Mouse (Mus musculus): ENCODE data around the gene Iqck. TPM values are rescaled to one million over a fixed set of nuclear protein-coding genes. Genes with fewer than 3 reads are reported as not detected.

The Iqck gene
- 0.91 TPM for polyA plus RNA-seq (2015; fragmentation: Illumina TruSeq; extraction: RNeasy Lipid Tissue Mini Kit (QIAGEN cat#74804); ENCODE audit: insufficient read depth, low replicate concordance)

DNA sequence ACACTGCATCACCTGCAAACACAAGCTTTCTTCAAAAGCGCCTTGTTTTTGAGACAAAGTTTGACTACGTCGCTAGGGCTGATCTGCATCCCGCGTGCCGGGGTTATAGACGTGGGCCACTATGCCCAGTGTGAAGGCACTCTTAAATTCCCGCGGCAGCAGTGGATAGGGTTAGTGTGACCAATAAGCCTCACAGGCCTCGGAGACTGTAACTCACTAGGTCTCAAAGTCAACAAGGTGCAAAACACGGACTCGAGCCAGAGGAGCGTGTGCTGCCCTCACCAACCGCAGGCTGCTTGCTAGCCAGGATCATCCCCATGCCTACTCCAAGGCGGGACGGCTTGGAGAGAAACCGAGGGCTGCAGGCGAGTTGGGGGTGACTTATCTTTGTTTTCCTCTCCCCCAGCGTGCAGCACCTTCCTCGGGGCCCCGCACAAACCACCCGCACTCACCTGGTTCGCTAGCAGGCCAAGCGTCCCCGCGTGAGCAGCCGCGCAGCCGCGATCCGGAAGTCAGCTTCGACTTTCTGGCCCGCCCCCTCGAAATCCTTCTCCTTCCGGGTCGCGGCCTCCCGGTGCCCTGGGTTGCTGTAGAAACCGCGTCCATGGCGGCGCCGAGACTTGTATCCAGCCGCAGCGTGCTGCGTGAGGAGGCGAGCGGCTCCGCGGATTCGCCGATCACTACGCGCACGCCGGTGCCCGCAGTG lies at the start of gene Iqck:
TSS of gene Iqck (plus strand) at position 582 of the 706 bp plus-strand sequence.

DNA sequence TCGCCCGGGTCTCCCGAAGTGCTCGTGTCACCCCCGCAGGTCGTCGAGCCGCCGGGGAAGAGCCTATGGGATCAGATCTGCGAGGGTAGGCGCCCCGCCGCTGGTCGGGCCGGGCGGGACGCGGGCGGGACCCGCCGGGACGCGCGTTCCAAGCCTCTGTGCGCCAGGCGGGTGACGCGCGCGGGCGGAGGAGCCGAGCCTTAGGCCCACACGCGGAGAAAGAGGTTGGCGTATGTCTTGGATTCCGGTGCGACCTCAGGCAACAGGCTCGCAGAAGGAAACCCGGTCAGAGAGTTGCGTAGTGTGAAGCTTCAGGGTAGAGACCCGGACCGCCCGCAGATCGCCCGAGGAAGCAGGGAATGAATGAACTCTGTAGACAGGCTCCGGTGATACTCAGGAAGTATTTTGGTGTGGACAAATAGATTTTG lies 339 bp downstream of the Iqck start, which contains the start of gene Knop1:
TSS of gene Knop1 (minus strand) at position 378 of the 428 bp plus-strand sequence.

DNA sequence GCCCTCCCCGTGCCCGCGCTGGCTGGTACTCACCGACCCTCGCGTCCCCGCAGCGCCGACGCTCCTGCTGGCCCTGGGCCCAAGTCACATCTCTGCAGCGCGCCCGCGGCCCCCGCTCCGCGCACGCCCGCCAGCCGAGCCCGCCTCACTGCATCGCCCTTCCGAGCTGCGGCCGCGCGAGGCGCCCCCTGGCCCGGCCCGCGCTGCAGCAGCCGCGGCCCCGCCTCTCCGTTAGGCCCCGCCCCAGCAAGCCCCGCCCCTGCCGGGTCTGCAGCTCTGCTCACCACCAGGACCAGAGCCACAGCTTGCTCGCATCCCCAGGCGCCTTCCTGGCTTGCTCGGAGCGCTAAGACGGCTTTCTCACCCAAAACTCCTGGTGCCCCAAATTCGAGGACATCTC lies 139.5 kb downstream of the Iqck start, which contains the start of gene Gprc5b:
TSS of gene Gprc5b (minus strand) at position 205 of the 400 bp plus-strand sequence.

Other genes starting within 250 kb of the Iqck start
- 56.1 TPM for gene Gde1, start 150.0 kb upstream of the Iqck start, polyA plus RNA-seq (2015; fragmentation: Illumina TruSeq; extraction: RNeasy Lipid Tissue Mini Kit (QIAGEN cat#74804); ENCODE audit: insufficient read depth, low replicate concordance)
- 16.1 TPM for gene Ccp110, start 143.2 kb upstream of the Iqck start, polyA plus RNA-seq (2015; fragmentation: Illumina TruSeq; extraction: RNeasy Lipid Tissue Mini Kit (QIAGEN cat#74804); ENCODE audit: insufficient read depth, low replicate concordance)
- 39.1 TPM for gene Vps35l, start 115.5 kb upstream of the Iqck start, polyA plus RNA-seq (2015; fragmentation: Illumina TruSeq; extraction: RNeasy Lipid Tissue Mini Kit (QIAGEN cat#74804); ENCODE audit: insufficient read depth, low replicate concordance)
- gene Knop1, start 502 bp downstream of the Iqck start, polyA plus RNA-seq (2015; fragmentation: Illumina TruSeq; extraction: RNeasy Lipid Tissue Mini Kit (QIAGEN cat#74804); ENCODE audit: insufficient read depth, low replicate concordance), result 31.0 TPM
- 7.2 TPM for gene Gprc5b, start 139.5 kb downstream of the Iqck start, polyA plus RNA-seq (2015; fragmentation: Illumina TruSeq; extraction: RNeasy Lipid Tissue Mini Kit (QIAGEN cat#74804); ENCODE audit: insufficient read depth, low replicate concordance)